Mouse (Mus musculus) heart, embryonic 13.5 days (tissue): ENCODE results near the gene Folr2. TPM values are rescaled to one million over a fixed set of nuclear protein-coding genes. Genes with fewer than 3 reads are reported as not detected.
A peak's percentile ranks its signal among the peaks of the same experiment; 100 is the strongest.

Source experiments
- ATAC-seq: fragments of 200-750 bp; cut with Nextera tagmentation; 2 replicates; pipeline ENCODE4 v1.8.0; 2017; ENCODE audit warnings: moderate TSS enrichment; ENCODE audit not compliant: insufficient number of reproducible peaks, low FRiP score, low TSS enrichment; ENCODE audit errors: extremely low read depth
- H3K27ac ChIP-seq: fragments of 300-500 bp; sonication (generic); replicated peaks from 2 replicates; pipeline ENCODE4 v1.5.1; 2015; ENCODE audit warnings: moderate library complexity, mild to moderate bottlenecking, inconsistent platforms
- H3K27me3 ChIP-seq: fragments of 300-500 bp; sonication (generic); replicated peaks from 2 replicates; pipeline ENCODE4 v1.6.1; 2015; ENCODE audit warnings: mild to moderate bottlenecking, inconsistent platforms
- H3K36me3 ChIP-seq: fragments of 300-500 bp; sonication (generic); 2 replicates; pipeline ENCODE4 v1.6.1; 2015; ENCODE audit warnings: mild to moderate bottlenecking, inconsistent platforms
- H3K4me1 ChIP-seq: fragments of 300-500 bp; sonication (generic); 2 replicates; pipeline ENCODE4 v1.6.1; 2015; ENCODE audit warnings: inconsistent platforms
- H3K4me2 ChIP-seq: fragments of 300-500 bp; sonication (generic); 2 replicates; pipeline ENCODE4 v1.6.1; 2015; ENCODE audit warnings: inconsistent platforms, mild to moderate bottlenecking, moderate library complexity
- H3K4me3 ChIP-seq: fragments of 300-500 bp; sonication (generic); 2 replicates; pipeline ENCODE4 v1.5.1; 2015; ENCODE audit warnings: moderate library complexity, mild to moderate bottlenecking, inconsistent platforms
- H3K9ac ChIP-seq: fragments of 300-500 bp; sonication (generic); 2 replicates; pipeline ENCODE4 v1.6.1; 2015; ENCODE audit warnings: inconsistent platforms, mild to moderate bottlenecking, moderate library complexity
- H3K9me3 ChIP-seq: fragments of 300-500 bp; sonication (generic); 2 replicates; pipeline ENCODE4 v1.6.1; 2016; ENCODE audit warnings: inconsistent platforms
- WGBS: fragments of 180-500 bp; shearing (Covaris S2); methylation state at CpG from one replicate; pipeline ENCODE4 v1.1.7; 2015; ENCODE audit warnings: mixed read lengths; 5-methylcytosine and 5-hydroxymethylcytosine counted together
- polyA plus RNA-seq: library from polyadenylated mRNA; unstranded; fragments of >200 nt; fragmentation: Nextera tagmentation; extraction: Ambion mirVana; gene quantifications from 2 replicates; pipeline ENCODE4 v1.2.1, GENCODE M21; 2015

The Folr2 gene
- polyA plus RNA-seq, 1 experiment from 2014 or later: 1.8 TPM

DNA sequence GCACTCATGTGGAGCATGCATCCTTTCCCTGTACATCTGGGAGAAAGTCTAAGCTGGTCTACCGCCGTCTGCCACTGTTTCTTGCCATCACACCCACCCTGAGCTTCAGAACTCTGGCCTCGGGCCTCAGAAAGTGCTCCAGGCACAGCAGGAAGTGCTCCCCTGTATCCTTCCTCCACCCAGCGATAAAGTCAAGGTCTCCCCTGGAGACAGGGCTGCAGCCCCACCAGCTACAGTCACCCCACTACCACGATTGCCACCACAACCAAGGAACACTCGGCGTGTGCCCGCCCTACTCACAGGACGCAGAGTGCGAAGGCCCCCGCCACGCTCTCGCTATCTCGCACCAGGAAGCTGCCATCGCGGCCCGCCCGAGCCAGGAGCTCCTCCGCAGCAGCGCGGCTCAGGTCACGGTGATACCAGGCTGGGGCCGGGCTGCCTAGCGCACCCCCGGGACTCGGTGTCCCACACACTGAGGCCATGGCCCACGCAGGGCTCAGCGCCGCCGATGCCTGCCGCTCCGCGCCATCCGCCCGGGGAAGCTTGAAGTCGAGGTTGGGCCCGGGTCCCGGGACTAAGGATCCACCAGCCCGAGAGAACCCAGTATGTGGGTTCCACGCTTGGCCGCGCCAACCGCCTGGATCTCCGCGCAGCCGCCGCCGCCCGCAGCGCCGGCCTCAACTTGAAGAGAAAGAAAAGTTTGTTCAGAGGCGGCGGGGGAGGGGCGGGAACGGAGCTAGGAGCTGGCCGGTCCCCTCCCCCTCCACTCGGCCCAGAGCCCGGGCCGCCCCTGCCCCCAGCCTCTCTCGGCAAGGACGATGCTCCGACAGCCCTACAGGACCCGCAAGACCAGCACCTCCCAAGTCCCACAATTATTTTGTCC is 20.5 kb downstream of the Folr2 start:
- Histone ChIP-seq H3K4me1 (peaks cover 36% of the 10 kb centered on the region), H3K9ac (peak overlapping the region; percentile 99), H3K9me3 (no peaks in the 10 kb centered on the region), H3K4me3 (peak overlapping the region; percentile 96), H3K27ac (peak overlapping the region; percentile 99), H3K4me2 (peak overlapping the region; percentile 72), H3K27me3 (no peaks in the 10 kb centered on the region), H3K36me3 (peaks cover 35% of the 10 kb centered on the region)
- WGBS: under 1% methylated on average over 63 of the region's 63 CpGs
- ATAC-seq: peak; percentile 49

DNA sequence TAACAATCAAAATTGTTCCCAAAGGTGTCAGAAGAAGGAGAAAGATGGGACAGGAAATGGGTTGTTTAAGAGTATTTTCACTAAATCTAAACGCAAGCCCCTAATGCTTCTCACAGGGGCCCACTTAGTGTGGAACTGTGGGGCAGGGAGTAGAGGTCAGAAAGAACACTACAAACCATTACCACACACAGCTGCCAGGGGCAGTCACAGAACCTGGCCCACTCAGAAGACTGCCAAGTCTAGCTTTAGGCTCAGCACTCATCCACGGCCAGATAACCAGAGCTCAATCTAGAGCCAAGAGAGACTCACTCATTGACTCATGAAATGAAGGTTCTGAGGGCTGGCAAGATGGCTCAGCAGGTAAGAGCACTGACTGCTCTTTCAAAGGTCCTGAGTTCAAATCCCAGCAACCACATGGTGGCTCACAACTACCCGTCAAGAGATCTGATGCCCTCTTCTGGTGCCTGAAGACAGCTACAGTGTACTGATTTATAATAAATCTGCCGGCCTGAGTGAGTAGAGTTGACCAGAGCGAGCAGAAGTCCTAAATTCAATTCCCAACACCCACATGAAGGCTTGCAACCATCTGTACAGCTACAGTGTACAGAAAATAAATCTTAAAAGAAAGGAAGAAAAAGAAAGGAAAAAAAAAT is 21.4 kb downstream of the Folr2 start:
- Histone ChIP-seq H3K36me3 (peaks cover 44% of the 10 kb centered on the region), H3K4me1 (peaks cover 36% of the 10 kb centered on the region), H3K27me3 (no peaks in the 10 kb centered on the region), H3K9me3 (no peaks in the 10 kb centered on the region), H3K27ac (peak overlapping the region; percentile 99), H3K4me2 (peak overlapping the region; percentile 72), H3K9ac (peak overlapping the region; percentile 99), H3K4me3 (peak overlapping the region; percentile 96)
- 36% methylated on average over 5 of the region's 5 CpGs for WGBS
- no peak for ATAC-seq

DNA sequence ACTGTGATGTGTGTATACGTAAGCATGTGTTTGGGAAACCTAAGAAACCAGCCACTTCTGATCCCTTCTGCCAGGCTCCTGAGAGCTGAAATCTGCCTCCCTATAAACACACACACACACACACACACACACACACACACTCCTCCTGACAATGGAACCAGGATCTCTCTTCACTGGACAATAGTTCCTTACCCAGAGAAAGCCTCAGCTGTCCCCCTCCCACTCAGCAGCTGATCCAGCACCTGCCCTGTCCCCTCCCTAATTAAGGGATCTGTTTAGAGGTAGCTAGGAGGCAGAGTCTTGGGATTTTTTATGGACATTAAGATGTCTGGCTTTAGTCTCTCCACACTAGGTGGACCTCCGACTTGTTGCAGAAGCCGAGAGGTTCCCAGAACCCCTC is 22.1 kb downstream of the Folr2 start:
- Histone ChIP-seq H3K36me3 (peaks cover 51% of the 10 kb centered on the region), H3K4me2 (peak overlapping the region; percentile 72), H3K4me3 (peak overlapping the region; percentile 96), H3K9ac (peak overlapping the region; percentile 99), H3K4me1 (peaks cover 36% of the 10 kb centered on the region), H3K27me3 (no peaks in the 10 kb centered on the region), H3K27ac (peak overlapping the region; percentile 99), H3K9me3 (no peaks in the 10 kb centered on the region)
- no peak for ATAC-seq
- WGBS: 51% methylated on average over 3 of the region's 3 CpGs

DNA sequence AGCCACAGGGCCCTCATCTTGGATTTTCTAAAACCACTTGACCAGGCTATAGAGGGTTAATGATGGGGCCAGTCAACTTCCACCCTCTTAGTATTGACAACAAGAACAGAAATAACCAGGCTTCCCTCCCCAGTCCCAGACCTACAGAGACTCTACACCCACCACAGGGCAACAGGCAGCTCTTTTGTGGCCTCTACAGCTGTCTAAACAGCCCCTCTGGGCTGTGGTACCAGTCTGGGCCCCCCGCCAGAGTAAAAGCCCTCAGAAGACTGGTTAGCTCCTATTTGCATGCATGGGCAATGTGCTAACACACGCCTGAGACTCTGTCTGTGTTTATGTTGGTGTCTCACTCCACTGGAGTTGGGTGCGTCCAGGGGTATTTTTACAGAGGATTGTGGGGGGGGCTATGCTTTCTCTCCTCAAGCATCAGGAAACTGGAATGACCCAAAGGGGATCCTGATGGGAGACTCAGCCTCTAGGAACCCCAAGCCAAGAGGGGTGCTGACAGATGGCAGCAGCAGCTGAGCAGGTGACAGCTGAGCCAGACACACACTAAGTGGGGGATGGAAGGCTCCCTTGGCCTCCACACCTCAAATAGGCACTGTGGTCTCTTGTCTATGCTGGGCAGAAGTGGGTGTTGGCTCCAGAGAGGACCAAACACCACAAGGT is 22.9 kb downstream of the Folr2 start:
- no peaks in the 10 kb centered on the region for H3K9me3 ChIP-seq
- H3K4me2 ChIP-seq: peak overlapping the region; percentile 72
- no peaks in the 10 kb centered on the region for H3K27me3 ChIP-seq
- H3K36me3 ChIP-seq: peaks cover 60% of the 10 kb centered on the region
- H3K4me1 ChIP-seq: peaks cover 36% of the 10 kb centered on the region
- no peak for ATAC-seq
- WGBS: 43% methylated on average over 3 of the region's 3 CpGs
- H3K27ac ChIP-seq: peak overlapping the region; percentile 99
- peak overlapping the region; percentile 96; the same call in 1 of the 2 replicates for H3K4me3 ChIP-seq
- H3K9ac ChIP-seq: peak overlapping the region; percentile 99

DNA sequence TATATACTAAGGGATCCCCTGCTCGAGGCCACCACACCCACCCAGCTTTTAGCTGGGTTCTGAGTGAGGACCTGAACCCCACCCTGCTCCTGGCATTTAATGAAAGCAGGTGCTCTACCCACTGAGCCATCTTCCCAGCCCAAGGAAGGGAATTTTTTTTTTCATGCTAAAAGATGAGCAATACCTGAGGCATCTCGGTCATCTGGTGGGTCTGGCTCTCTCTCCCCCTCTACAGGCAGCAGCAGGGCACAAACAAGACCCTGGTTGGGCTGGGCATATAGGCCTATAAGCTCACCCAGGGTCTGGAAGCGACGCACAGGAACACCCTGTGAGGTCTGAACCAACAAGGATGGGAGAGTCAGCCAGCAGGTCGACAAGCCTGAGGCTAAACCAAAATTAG is 23.6 kb downstream of the Folr2 start:
- Histone ChIP-seq H3K27ac (no peak overlapping the region), H3K27me3 (no peaks in the 10 kb centered on the region), H3K36me3 (peaks cover 67% of the 10 kb centered on the region), H3K4me1 (peaks cover 30% of the 10 kb centered on the region), H3K4me3 (no peak overlapping the region), H3K4me2 (peak overlapping the region; percentile 72; the same call in 1 of the 2 replicates), H3K9ac (0 out of 2 replicates have a peak overlapping the region, but pooled peaks have one; percentile 99), H3K9me3 (no peaks in the 10 kb centered on the region)
- no peak for ATAC-seq
- WGBS: 64% methylated on average over 5 of the region's 5 CpGs

DNA sequence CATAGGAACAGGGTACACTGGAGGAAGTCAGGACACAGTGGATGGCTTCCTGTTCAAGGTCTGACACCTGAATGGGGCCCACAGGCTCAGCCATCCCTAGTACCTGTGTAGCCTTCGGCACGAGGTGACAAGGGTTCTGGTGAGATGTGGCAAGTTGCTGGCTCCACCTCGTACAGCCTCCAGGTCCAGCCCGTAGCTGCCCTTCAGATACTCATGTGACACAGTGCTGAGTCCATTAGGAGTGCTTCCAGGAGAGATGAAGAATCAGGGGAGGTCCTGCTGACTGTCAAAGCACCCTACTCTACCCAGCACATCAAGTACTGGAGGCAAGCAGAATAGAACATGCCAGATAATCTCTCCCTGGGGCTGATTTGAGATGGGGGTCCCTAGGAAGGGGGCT is 24.6 kb downstream of the Folr2 start:
- no peak overlapping the region for H3K4me3 ChIP-seq
- ATAC-seq: no peak
- H3K27me3 ChIP-seq: no peaks in the 10 kb centered on the region
- 82% methylated on average over 4 of the region's 4 CpGs for WGBS
- H3K4me2 ChIP-seq: no peak overlapping the region
- H3K36me3 ChIP-seq: peaks cover 76% of the 10 kb centered on the region
- H3K9me3 ChIP-seq: no peaks in the 10 kb centered on the region
- no peak overlapping the region for H3K9ac ChIP-seq
- no peak overlapping the region for H3K27ac ChIP-seq
- peaks cover 30% of the 10 kb centered on the region for H3K4me1 ChIP-seq

DNA sequence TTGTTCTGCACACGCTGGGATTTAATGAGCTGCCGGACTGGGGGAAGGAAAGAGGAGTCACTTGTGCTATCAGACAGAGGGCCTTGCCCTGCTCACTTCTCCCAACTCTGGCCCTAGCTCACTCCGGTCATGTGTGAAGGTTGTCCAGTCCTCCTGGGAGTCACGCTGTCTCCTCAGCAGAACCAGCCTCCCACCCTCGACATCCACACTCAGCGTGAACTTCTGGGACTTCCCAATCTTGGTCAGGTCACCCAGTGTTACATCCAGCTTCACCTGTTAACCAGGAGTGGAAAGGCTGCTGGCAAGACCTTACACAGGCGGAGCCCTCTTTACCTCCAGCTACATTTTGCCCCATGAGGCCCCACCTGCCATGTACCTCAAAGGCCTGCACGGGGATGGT is 25.6 kb downstream of the Folr2 start:
- WGBS: 92% methylated on average over 8 of the region's 8 CpGs
- peaks cover 30% of the 10 kb centered on the region for H3K4me1 ChIP-seq
- H3K4me3 ChIP-seq: no peak overlapping the region
- H3K27ac ChIP-seq: no peak overlapping the region
- H3K36me3 ChIP-seq: peaks cover 86% of the 10 kb centered on the region
- H3K4me2 ChIP-seq: no peak overlapping the region
- H3K9me3 ChIP-seq: no peaks in the 10 kb centered on the region
- H3K9ac ChIP-seq: no peak overlapping the region
- ATAC-seq: no peak
- H3K27me3 ChIP-seq: no peaks in the 10 kb centered on the region

DNA sequence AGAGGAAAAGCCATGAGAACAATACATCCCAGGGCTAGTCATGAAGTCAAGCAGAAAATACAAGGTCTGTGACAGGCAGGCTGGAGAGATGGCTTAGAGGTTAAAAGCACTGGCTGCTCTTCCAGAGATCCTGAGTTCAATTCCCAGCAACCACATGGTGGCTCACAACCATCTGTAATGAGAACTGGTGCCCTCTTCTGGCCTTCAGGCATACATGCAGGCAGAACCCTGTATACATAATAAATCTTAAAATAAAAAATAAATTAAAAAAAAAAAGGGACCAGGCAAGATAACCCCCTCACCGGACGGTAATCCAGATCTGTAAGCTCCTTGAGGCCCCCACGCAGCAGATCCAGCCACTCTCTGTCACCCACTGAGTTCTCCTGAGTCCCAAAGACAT is 26.6 kb downstream of the Folr2 start:
- no peak overlapping the region for H3K4me2 ChIP-seq
- 87% methylated on average over 3 of the region's 3 CpGs for WGBS
- H3K36me3 ChIP-seq: peaks cover 96% of the 10 kb centered on the region

DNA sequence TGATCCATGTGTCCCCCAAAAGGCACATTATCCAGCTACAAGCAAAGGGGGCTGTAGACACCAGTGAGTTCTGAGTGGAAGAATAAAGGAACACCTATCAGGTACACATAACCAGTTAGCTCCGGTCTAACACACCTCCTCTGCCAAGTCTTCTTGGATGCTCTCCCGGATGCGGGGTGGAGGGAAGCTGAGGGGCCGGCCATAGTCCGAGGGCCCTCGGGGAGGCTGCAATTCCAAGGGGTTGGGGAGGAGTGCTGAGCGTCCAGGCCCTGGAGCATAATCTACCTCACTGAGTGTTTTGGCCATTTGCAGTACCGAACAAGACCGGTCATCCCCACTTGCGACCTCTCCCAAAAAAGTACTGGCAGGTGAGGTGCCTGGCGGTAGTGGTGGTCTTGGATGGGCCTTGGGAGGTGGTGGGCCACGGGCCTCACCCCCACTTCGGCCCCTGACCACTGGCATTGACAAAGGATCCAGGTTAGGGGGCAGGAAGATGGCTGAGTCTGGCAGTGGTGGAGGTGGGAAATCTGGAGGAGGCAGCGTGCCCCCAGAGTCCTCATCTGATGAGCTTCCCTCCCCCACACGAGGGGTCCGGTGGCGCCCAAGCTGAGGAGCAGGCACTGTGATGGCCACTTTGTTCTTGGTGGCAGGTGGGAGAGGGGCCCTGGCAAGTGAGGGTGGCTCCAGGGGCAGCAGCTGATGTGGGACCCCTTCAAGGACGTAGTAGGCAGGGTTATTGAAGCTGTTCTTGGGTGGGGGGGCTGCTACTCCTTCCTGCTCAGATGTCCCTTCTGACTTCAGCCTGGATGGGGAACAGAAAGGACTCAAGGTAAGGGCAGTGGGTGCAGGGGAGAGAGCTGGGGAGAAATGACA is 33.0 kb downstream of the Folr2 start:
- peak overlapping the region; percentile 44; the same call in 1 of the 2 replicates for H3K9ac ChIP-seq
- WGBS: 79% methylated on average over 18 of the region's 18 CpGs
- H3K4me2 ChIP-seq: no peak overlapping the region
- peaks cover 64% of the 10 kb centered on the region for H3K36me3 ChIP-seq
- peaks cover 30% of the 10 kb centered on the region for H3K27me3 ChIP-seq
- no peak for ATAC-seq
- peaks cover 38% of the 10 kb centered on the region for H3K4me1 ChIP-seq
- H3K9me3 ChIP-seq: no peaks in the 10 kb centered on the region
- no peak overlapping the region for H3K27ac ChIP-seq
- H3K4me3 ChIP-seq: no peak overlapping the region

More for the DNA sequence above, 26.6 kb downstream of the Folr2 start:
- H3K4me3 ChIP-seq: no peak overlapping the region
- no peak for ATAC-seq
- H3K9ac ChIP-seq: no peak overlapping the region
- peaks cover 22% of the 10 kb centered on the region for H3K4me1 ChIP-seq
- no peaks in the 10 kb centered on the region for H3K9me3 ChIP-seq
- H3K27ac ChIP-seq: no peak overlapping the region
- H3K27me3 ChIP-seq: no peaks in the 10 kb centered on the region

DNA sequence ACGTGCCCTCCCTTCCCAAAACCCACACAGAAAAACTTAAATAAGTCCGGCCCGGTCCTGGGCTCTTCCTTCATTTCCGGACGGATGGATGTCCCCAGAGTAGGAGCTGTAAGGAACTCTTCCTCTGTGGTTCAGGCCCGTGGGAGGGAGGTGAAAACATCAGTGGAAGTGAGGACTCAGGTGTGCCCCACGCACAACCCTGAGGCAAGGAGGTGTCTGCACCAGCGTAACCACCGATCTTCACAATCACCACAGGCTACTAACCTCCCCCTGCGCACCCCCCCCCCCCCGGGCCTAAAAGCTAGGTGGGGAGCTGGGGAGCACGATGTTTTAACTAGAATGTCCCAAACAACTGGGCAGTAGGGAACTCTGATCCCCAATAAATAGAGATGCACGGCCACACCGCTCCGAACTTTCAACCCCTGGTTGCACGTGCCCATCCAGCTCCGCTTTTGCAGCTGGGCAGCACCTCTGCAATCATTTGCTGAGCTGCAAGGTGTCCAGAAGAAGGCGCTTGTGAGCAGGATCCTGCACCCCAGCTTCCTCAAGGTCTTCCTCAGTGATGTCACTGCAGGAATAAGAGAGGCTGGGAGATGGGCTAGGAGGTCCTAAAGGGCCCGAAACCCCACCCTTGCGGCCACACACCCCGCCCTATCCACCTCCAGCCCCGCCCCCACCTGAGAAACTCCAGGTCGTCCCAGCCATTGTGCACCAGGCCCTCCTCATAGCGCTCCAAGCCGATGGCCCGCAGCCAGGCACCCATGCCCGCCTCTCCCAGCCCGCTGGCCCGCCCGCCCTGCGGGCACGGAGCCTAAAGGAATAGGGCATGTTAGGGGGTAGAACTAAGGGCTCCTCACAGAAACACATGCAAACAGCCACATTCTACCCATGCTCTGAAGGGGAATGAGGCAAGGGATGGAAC is 33.9 kb downstream of the Folr2 start:
- Histone ChIP-seq H3K9ac (peak overlapping the region; percentile 44; the same call in 1 of the 2 replicates), H3K36me3 (peaks cover 55% of the 10 kb centered on the region), H3K4me3 (no peak overlapping the region), H3K4me2 (peak overlapping the region; percentile 96; the same call in 1 of the 2 replicates), H3K27ac (peak overlapping the region; percentile 78; the same call in 1 of the 2 replicates), H3K27me3 (peaks cover 39% of the 10 kb centered on the region), H3K9me3 (no peaks in the 10 kb centered on the region), H3K4me1 (peaks cover 44% of the 10 kb centered on the region)
- ATAC-seq: no peak
- WGBS: 38% methylated on average over 32 of the region's 32 CpGs
